Mouse (Mus musculus): Measurements from ENCODE around the gene Sgsm2. TPM values are rescaled to one million over a fixed set of nuclear protein-coding genes. Genes with fewer than 3 reads are reported as not detected.

Sgsm2 gene
- 1 to 10 TPM; 5.2 to 6.0 TPM for total RNA-seq (2023)

DNA sequence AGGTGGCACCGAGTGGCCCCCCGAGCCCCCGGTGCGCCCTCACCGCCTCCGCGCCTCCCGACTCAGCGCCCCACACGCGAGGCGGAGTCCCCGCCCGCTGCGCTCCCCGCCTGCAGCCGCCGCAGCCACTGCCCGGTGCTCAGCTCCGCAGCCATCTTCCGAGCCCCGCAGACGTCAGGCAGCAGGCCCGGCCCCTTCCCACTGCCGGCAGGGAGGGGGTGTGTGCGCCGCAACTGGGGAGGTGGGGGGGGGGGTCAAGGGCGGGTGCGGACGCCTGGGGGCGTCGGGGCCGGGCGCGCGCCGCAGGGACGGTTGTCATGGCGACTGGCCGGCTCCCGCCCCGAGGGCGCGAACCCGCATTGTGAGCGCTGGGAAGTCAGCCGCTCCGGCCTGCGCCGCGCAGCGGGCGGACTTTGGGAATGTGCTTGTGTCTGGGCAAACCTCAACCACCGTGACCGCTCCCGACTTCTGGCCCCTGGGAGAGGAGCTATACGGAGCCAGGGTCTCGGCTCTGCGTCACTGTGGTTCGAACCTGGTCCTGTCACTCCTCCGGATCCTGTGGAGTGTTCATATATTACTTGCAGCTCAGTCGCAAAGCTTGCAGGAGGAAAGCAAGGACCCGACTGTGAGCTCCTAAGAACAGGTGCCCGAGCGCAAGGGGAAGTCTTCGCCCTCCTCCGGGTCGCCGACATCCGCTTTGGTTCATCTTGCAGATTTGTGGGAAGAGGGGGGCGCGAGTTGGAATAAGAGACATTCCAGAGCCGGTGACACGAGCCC lies at the start of gene Sgsm2:
Gene Sgsm2 (minus strand): TSS at position 160 of the 777 bp plus-strand sequence.

DNA sequence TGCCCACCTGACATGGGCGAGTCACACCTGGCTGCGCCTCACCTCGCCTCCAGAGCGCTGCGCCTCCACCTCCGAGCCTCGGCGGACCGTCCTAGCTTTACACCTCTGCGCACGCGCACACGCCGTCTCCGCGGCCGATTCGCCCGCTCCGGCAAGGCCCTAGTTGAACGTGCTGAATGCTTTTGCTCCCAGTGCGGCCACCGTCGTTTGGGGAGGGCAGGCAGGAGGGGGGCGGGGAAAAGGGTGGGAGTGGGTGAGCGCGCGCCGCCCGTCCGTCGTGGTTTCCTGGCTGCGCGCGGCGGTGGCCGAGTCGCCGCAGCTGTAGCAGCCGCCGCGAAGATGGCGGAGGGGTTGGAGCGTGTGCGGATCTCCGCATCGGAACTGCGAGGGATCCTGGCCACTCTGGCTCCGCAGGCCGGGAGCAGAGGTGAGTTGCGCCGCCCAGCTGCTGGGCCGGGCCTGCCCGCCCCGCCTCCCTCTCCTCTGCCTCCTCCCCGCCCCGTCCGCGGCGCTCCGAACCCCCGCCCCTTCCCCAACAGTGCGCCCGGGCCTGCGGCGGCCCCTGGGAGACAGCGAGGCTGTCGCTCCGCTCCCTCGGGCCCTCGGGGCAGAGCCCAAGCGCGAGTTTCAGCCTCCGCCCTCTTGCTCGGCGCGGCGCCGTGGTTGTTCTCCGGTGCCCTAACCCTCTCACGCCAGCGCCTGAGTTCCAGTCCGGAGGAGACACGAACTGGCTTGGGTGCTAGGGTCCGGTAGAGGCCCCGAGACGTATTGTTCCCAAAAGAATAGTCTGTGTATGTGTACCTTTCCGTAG lies 28.9 kb upstream of the Sgsm2 start, which contains the start of the genes Smg6 and Srr:
Gene Smg6 (plus strand): TSS at position 247 of the 811 bp plus-strand sequence.
Gene Srr (minus strand): TSS at position 372 of the 811 bp plus-strand sequence.

GRCm38 (mm10) chr11:74897678-74898516 lies 1.0 kb upstream of the Sgsm2 start, which contains the start of gene Tsr1:
Gene Tsr1 (plus strand): TSS chr11:74898071.

DNA sequence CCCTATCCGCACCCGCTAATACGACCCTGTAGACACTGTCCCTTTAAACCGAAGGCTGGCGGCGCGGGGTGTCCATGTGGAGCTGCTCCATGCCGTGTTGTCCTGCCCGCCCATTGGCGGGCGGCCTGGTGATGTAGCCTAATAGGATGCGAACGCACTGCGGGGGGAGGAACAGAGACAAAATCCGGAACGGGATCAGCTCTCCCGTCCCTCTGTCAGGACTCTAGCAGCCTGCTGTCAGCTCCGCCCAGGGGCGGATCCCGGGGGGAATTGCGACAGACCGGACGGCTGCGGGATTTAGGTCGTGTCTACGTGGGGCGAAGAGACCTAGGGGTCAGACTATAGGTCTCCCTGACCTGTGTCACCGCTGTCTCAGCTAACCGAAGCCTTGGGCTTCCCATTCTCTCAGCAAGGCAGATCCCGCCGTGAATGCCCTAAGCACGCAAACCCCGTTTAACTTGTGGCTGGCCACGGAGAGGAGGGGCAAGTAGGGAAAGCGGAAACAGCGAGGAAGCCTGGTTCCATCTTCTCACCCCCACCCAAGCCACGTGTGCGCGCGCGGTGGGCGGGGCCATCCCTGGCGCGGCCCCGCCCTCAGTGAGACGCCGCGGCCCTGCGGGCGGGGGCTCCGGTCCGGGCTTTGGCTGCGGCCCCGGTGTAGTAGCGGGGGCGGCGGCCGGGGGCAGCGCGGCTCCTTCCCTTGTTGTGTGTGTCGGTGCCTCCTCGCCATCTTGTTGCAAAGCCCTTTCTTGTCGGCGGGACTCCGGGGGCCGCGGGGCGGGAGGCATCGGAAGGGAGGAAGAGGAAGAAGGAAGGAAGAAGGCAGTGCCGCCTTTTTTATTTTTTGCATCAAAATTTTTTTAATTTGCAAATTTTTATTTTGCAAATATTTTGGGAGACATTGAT lies 66.4 kb downstream of the Sgsm2 start, which contains the start of gene Mnt:
Gene Mnt (plus strand): TSS at position 665 of the 906 bp plus-strand sequence.

Other genes starting within 250 kb of the Sgsm2 start
- gene Cluh, start 247.6 kb downstream of the Sgsm2 start, total RNA-seq (2023), result 10 to 100 TPM; 42.9 to 47.9 TPM
- gene Pafah1b1, start 172.4 kb downstream of the Sgsm2 start, total RNA-seq (2023), result 100 to 1,000 TPM; 102 to 108 TPM
- 10 to 100 TPM; 13.2 to 16.4 TPM for gene Mettl16, start 126.2 kb downstream of the Sgsm2 start, total RNA-seq (2023)
- gene Mnt, start 66.1 kb downstream of the Sgsm2 start, total RNA-seq (2023), result 100 to 1,000 TPM in 1 of 2 experiments, 10 to 100 TPM in 1; 91.2 to 107 TPM
- 10 to 100 TPM; 23.5 to 23.9 TPM for gene Tsr1, start 1.0 kb upstream of the Sgsm2 start, total RNA-seq (2023)
- gene Smg6, start 28.8 kb upstream of the Sgsm2 start, total RNA-seq (2023), result 10 to 100 TPM; 33.8 to 36.2 TPM
- gene Srr, start 28.9 kb upstream of the Sgsm2 start, total RNA-seq (2023), result 1 to 10 TPM; 7.7 to 9.5 TPM